Mouse (Mus musculus) embryo, embryonic 11.5 days (tissue): ENCODE measurements around the gene Pde9a.
A peak's percentile ranks its signal among the peaks of the same experiment; 100 is the strongest.
"Not testable (repeated sequence)": the region's sequence is repeated elsewhere in the genome, so short reads cannot be mapped to it uniquely, and the experiment has no call there.

Experiments used
- DNase-seq: peaks from one replicate; pipeline ENCODE4 v3.0.0-alpha.2; 2012; ENCODE audit warnings: low read depth, low spot score

The Pde9a gene

GRCm38 (mm10) chr17:31385671-31386665 is at the start of gene Pde9a:
Gene Pde9a (plus strand): TSS chr17:31386210.
- peak; percentile 72 for DNase-seq

- DNase-seq: no peak
These were observed 46.2 kb upstream of the Pde9a start for GRCm38 (mm10) chr17:31339769-31340168.

GRCm38 (mm10) chr17:31342191-31342590 is 43.8 kb upstream of the Pde9a start:
- no peak for DNase-seq

GRCm38 (mm10) chr17:31344172-31344801 is 41.7 kb upstream of the Pde9a start:
- peak; percentile 56 for DNase-seq

DNA sequence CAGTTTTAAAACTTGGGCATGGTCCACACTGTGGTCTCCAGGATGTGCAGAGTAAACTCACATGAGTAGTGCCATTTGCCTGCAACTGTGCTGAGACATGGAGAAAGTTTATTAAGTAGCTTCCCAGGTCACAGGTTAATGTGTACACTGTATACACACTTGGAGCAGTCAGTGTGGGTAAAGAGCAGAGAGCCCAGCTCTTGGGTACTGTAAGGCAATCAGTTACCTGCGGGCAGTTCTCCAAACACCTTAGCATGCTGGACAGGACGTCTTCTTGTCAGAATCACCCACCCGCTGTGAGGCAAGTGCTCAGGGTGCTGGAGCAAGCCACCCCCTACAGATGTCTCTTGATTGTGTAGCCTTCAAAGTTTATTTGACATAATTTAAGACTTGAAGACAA is 41.2 kb upstream of the Pde9a start:
- no peak for DNase-seq

- DNase-seq: no peak
These were observed 37.9 kb upstream of the Pde9a start for GRCm38 (mm10) chr17:31348129-31348528.

DNA sequence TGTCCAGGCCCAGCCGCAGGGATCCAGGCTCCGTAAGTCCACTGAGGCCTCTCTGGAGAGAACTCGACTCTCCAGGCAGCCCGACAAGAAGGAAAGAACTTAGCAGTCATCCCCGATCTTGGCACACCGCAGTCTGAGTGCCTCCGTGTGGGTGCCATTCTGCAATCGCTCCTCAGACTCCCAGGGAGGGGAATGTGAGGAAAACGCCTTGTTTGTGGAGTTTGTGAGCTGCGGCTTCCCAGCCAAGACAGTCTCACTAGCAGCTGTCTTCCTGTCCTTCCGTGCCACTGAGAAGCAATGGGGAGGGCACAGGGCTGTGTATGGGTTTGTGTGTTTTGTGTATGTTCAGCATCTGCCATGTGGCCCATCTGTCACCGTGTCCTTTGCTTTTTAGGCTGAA is 36.6 kb upstream of the Pde9a start:
- no peak for DNase-seq

DNA sequence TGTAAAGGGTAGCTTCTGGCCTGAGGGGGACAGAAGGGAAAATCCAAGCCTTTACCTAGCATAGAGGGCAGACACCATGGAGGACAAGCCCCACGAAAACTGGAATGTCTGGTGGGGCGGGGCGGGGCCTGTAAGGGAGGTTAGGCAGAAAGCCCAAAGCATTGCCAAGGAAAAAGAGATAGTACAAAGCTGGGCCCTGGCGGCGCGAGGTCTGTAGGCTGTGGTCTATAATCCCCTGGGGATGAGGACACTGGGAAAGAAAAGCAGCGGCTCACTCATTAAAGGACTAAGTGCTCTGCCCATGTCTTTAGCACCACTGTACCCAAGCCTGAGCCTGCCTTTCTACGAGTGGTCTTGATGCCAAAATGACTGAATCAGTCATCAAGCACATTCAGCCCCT is 34.0 kb upstream of the Pde9a start:
- no peak for DNase-seq

DNA sequence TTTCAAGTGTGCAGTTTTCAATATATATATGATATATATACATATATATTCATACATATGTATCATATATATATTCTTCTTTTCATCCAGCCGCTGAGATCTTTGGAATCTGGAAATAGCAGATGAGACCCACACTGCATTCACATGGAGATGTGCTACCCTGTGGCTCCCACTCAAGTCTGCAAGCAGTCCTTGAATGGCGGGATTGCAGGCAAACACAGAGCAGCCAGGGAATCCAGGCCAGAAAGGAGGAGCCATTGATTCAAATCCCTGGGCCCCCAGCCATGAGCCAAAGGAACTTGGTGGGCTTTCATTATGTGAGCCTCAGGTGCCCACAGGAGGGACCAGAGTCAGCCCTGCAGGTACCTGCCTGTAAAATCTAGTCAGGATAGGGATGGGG is 32.8 kb upstream of the Pde9a start:
- DNase-seq: no peak

DNA sequence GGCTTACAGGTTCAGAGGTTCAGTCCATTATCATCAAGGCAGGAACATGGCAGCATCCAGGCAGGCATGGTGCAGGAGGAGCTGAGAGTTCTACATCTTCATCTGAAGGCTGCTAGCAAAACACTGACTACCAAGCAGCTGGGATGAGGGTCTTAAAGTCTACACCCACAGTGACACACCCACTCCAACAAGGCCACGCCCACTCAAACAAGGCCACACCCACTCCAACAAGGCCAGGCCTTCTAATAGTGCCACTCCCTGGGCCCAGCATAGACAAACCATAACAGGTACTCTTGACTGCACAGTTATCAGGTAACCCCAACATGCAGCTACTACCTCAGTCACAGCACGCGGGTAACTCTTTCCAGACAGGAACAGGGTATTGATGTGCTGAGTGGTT is 31.3 kb upstream of the Pde9a start:
- DNase-seq: not testable (repeated sequence)

DNA sequence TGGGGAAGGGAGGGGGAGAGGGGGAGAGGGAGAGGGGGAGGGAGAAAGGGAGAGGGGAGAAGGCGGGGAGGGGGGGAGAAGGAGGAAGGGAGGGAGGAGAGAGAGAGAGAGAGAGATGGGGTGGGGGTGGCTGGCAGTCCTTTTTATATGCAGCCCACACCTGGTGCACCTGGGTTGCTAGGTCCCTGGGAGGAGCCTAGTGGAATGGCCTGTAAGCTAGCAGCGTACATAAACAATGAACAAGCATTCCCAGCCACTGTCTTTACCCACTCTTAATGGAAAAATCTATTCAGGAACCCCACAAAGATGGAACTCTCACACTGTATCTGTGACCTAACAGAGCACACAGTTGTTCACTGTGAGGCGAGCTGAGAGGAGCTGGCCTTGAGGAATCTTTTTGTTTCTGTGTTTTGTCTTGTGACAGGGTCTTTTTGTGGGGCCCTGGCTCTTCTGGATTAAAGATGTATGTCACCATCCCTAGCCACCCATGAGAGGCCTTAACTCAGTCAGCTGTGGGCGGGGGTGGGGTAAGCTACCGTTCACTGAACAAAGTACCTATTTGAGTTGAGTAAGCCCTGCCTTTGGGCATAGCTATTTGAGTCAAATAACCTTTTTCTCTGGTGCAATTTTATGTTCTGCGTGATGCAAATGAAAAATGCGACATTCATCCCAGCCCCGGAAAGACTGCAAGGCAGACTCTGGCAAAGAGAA is 30.1 kb upstream of the Pde9a start:
- no peak for DNase-seq

DNA sequence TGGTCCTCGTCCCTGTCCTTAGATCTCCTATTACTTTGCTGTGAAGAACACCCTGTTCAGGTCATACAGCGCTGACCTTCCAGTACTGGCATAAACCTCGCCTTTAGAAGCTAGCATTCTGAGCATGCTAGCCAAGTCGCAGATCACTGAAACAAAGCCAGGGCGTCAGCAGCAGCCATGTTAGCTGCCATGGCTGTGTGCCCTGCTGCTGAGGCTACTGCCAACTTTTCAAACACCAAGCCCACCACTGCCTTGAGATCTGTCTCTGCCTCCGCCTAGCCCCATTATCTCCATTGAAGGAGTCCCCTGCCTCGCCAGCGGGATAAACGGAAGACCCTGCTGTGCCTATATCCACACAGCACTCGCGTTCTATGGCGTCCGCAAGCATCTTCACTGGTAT is 25.4 kb upstream of the Pde9a start:
- DNase-seq: no peak

DNA sequence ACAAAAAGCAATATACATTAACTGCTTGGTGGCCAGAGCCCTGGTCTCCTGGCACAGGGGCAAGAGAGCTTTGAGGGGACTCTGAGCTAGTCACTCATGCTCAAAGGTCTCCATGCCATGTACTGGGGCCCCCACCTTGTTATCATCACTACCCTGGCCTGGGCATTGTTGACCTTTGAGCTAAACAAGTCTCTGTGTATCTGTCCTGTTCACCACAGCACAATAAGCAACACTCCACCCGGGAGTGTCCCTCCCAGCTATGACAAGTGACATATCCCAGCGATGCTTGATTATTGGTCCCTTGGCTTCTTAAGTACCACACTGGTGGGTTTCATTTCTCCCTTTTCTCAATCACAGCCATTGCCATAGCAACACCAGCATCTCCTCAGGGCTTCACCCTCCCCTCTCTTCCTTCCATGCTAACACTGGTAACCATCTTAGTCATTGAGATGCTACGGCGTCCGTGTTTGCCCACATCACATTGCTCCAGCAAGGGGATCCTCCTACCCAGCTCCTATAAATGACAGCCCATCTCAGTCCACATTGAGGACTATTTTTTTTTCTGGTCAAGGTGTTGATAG is 20.3 kb upstream of the Pde9a start:
- DNase-seq: no peak

- DNase-seq: no peak
These were observed 15.8 kb upstream of the Pde9a start for GRCm38 (mm10) chr17:31370221-31370620.

DNA sequence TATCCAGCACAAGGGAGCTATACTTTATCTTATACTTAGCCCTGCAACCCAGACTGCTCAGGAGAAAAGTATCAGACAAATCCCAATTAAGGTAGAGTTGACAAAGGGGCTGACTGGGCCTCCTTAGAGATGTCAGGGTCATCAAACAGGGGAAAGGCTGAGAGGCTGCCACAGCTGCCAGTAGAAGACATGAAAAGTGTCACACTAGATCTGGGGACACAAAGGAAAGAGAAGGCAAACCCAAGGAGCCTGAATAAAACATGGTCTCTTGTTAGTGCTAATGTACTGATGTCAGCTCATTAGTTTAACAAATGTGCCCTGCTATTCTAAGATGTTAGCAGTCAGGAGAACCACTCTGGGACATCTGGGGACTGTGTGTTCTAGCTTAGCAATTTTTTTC is 15.1 kb upstream of the Pde9a start:
- no peak for DNase-seq

- peak; percentile 62 for DNase-seq
These were observed 8.0 kb upstream of the Pde9a start for GRCm38 (mm10) chr17:31377961-31378360.

GRCm38 (mm10) chr17:31378361-31378761 is 7.6 kb upstream of the Pde9a start:
- DNase-seq: no peak

DNA sequence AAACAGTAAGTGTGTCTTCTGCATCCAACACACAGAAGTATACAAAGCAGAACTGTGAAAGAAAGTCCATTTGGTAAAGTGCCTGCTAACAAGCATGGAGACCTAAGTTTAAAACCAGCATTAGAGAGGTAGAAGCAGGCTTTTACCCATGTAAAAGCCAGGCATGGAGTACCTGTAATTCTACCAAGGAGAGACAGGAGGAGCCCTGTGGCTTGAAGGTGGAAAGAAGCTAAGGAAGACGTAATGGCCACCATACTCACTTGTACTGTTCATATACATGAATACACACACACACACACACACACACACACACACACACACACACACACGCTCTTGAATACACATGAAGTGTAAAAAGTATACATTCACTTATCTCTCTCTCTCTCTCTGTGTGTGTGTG is 6.9 kb upstream of the Pde9a start:
- no peak for DNase-seq

DNA sequence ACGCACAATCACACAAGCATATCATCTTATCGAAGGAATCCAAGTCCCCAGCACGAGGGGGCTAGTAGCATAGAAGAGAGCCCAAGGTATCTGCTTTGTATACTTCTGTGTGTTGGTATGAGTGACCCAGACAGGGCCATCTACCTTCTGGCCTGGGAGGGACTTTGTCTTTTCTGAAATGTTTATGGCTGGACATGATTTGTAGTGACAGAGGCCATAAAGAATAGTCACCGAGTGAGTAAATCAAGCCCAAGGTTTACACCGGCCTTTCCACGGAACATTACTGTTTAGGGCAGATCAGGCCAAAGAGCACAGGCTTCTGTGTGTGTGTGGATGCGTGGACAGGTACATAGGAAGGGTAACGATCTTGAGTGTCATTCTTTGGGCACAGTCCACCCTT is 6.1 kb upstream of the Pde9a start:
- DNase-seq: no peak

GRCm38 (mm10) chr17:31383320-31383719 is 2.7 kb upstream of the Pde9a start:
- no peak for DNase-seq

DNA sequence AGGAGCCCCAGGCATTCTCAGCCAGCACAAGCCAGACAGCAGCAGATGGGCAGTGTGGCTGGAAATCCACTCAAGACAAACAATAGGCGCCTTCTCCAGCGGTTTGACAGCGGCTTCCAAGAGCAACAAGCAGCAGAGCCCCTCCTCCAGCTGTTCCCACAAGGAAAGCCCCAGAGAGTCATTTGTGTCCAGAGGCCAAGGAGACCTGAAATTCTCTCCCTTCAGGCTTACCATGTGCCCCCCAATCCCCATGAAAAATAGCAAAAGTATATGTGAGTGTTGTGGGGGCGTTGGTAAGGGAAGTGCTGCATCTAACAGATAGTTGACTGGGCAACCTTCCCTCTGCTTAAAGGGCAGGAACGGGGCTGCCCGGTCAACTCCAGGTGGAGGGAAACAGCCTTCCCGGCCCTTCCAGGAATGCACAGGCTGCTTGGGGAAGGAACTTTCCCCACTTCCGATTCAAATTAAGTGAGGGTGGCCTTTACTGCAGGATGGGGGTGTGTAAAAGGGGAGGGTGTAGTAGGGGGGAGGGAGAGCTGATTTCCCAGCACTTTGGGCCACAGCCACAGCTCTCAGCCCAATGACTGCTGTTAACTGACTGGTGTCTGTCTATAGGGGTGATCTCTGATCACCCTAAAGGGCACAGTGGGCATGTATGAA is 912 bp upstream of the Pde9a start:
- DNase-seq: no peak
